Mouse (Mus musculus) ZHBTc4 (cell line): ENCODE measurements at regions not wholly inside any gene's neighbourhood (a gene's known extent, or its start where the extent isn't known, plus 50 kb on each side); places are given as distances from the start of the nearest gene placed in this dataset.

Experiments
- DNase-seq: peaks from one replicate; pipeline ENCODE4 v3.0.0-alpha.2; 2011; ENCODE audit warnings: low read depth, low spot score

DNA sequence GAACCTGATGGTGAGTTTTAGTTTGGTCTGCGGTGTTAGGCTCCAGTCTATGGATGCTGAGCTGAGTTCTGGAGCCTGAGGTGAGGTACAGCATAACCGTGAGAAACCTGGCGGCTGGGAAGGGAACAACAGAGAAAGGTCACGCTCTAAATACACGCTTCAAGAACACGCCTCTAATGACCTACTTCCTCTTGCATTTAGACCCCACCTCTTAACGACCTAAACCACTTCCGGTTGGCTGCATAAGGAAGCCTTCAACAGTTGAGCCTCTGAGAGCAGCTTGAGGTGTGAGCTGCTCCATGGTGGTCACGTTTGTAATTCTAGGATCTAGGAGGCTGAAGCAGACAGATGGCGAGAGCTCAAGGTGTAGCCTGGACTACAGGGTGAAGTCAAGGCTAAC lies 175.8 kb downstream of the Zfp365 start:
- DNase-seq: peak; percentile 48

DNA sequence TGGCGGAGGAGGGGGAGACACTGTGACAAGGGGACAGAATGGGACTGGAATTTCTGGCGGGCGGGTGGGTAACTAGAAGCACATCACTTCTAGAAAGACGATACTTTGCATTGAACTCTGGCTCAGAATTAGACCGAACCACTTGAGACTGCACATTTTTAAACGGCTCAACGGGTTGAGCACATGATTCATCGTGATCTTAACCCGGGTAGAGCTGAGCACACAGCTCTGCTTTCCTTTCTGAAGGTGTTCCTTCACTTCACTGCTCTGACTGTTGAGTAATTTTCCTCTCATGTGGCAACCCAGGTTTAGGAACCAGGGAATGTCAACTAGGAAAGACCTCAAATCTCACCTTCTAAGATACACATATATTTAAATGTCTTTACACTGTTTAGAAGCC lies 180.9 kb downstream of the Zfp365 start:
- peak; percentile 4 for DNase-seq

DNA sequence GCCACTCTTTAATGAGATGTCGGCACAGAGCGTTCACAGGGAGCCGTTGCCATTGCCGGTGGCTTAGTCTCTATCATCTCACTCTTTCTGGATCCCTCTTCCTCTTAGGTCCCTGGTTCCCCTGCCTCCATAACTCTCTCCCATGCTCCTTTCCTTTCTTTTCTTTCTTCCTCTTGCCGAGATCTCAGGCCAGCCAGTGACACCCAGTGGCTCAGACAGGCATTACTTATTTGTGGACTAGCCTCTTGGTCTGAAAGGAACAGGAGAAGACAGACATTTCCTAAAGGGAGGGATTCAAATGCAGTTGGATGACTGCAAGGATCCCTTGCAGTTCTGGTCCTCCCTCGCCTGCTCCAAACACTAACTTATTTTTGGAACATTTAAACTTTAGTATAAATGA lies 180.5 kb upstream of the Ado start:
- DNase-seq: peak; percentile 57

DNA sequence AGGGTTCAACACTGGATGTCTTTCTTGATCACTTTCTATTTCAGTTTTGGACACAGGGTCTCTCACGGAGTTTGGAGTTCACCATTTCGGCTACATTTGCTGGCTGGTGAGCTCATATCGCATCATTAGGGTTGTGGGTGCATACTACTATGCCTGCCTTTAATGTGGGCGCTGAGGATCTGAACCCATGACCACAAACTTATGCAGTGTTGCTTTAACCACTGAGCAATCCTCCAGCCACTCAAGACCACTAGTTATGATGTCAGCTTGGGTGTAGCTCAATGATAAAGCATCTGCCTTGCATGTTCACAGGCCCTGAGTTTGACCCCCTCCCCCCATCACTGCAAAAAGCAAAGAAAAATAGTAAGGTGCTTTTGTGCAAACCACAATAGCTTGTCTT lies 178.8 kb upstream of the Ado start:
- no peak for DNase-seq

DNA sequence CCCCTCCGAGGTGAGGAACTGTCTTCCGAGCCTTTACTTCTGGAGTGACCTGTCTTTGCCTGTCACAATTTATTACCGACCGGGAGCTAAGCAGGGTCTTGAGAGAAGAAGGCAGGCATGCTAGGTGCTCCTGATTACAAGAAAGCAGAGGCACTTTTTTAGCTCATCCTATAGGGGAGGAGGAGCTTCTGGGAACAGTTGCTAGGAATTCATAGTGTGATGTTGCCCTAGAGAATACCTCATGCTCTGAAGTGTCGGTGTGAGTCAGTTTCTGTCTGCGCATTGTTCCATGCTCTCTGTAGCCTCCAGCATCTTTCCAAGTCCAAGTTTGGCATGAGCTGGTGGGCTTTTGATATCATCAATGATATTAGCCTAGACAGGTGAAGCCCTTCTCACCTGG lies 178.0 kb upstream of the Ado start:
- DNase-seq: no peak

DNA sequence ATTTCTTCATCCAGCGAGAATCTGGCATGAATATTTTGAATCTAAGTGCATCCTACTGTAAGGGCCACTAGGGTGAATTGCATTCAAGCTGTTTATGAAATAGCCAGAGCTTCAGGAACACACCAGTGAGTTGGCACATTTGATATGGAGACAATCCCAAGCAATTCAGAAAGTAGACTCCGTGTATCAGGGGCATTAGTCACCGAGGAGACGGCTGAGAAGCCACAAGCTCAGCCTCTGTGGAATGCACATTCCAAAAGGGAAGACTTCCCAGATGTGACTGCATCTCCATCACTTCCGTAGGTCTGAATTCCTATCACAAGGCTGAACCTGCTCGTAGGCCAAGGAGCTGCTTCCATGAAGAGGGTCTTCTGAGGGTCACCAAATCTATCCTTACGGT lies 177.6 kb upstream of the Ado start:
- no peak for DNase-seq

DNA sequence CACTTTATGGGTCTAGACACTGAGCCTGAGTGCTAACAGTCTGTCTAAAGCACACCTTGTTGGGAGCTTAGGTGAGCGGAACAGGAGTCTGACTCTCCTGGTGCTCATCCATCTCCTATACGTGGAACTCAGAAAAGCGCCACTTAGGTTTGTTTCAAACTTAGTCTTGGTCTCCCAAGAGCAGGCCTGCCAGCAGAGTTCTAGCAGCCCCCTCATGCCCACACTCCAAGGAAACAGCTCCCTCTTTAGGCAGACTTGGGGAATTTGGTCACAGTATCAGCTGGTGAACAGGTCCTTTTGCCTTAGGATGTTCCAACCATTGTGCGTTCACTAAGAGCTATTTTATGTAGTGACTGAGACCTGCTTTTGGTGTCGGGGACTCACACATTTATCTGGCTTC lies 173.0 kb upstream of the Ado start:
- peak; percentile 47 for DNase-seq

DNA sequence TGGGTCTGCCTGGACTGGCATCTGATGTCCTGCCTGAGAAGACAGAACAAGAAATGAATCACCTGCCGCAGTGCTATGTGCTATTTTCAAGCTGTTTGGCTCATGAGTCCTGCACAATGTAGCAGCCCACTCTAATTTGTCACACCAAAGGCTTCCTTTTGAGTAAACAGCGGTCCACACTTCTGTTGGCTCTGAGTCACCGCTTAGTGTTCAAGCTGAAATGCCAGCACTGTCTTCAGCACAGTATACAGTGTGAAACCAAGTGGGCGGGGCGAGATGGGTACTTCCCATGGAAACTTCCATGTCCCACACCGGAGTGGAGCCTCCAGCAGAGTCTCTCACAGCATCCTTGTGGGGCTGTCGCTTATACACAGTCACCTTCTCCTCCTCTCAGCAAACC lies 168.8 kb upstream of the Ado start:
- no peak for DNase-seq

DNA sequence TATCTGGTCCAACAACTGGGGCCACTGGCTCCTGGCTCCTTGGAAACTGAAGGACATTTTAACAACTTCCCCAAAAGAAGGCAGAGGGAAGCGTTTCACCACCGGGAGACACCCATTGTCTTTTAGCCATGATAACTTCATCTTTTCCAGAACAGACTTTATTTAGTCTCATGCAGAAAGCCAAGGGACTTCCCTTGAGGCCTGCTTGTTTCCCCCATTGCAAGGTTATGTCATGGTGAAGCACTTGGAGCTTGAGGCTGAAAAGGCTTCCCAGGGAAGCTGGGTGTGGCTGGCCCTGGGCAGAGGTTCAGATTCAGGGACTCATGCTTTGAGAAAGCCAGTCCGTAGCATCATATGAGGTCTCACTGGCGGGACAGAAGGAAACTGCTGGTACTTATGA lies 166.3 kb upstream of the Ado start:
- no peak for DNase-seq

DNA sequence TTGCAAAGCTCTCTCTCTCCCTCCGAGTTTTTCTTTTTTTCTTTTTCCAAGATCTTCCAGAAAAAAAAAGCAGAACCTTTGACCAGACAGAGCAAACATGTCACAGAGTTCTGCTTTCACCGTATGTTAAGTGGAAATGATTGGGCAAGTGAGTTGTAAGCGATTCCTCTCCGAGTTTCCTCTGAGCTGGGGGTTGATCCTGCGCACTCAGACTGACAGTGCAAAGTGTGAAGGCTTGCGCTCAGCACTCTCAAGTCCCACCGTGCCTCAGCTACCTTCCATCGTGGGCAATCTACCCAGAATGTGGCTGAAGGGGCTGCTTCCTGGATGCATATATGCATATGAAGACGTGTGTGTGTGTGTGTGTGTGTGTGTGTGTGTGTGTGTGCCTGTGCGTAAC lies 164.3 kb upstream of the Ado start:
- DNase-seq: no peak

DNA sequence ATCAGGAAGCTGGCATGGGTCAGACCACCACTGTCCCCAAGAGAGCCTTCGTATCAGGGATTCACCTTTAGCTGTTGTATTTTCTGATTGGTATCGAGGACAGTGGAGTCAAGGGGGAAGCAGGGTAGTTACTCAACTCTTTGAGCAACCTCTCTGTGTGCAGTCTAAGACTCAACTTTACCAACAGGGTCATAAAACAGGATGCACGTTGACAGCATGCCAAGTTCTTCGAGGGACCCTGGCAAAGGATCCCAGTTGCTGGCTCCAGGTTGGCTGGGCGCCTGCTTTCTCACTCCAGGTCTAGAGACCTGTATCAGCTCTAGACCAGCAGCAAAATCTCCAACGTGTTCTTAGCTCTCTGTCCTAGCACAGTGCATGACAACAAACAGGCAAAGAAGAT lies 163.9 kb upstream of the Ado start:
- DNase-seq: no peak

DNA sequence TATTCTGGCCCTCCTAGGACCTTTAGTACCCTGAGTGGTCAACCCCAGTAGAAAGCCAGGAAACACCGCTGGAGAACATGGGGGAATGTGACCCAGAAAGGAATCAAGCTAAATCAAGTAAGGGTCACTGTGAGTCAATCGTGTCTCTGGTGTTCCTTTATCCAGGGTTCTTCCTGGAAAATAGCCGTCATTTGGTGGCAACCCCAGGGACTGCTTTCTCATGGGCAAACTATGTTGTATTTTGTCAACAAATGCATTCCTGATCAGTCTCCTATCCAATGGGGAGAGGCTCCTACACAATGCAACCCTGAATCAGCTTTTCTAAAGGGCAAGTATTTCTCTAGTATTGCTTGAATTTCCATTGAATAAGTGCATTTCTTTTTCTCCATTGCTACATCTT lies 163.2 kb upstream of the Ado start:
- DNase-seq: no peak

DNA sequence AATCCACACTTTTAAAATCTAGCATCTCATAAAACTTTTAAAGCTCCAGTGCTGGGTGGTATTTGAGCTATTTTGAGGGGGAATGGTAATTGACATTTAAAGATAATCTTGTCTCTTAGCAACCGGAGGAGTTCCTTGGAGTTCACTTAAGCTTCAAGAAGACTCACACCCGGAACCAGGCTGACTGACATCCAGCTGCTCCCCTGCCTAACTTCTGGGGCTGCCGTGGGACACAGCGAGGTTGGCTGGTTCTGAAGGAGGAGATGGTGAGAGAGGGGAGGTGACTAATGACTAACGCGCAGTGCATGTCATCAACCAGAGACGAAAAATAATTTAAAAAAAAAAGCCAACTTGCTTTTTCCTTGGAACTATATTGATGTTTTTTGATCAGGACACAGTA lies 157.7 kb upstream of the Ado start:
- no peak for DNase-seq

DNA sequence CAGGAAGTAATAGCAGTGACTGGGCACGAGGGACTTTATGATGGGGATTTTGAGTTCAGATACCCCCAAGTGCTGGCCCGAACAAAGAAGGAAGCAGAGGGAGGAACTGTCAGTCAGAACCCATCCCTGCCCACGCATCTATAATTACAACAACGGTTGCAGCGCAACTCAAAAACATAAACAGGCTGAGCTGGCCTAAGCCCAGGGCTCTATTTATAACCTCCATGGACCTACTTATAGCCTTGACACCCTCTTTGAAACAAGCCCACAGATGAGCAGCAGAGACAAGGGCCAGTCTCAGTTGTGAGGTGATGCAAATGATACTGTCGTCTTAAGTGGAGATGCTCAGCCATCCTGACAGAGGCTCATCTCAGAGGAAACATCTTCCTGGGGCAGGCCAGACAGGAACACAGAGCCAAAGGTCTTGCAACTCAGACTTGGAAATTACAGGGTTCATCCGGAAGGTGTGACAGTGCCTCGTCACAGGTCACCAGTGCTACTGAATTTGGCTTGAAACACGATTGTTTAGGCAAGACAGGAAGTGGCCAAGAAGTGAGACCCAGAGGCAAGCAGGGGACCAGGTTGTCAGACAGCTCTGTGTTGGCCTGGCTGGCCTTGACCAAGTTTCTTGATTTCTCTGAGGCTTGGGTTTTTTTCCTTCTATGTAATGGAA lies 154.2 kb upstream of the Ado start:
- no peak for DNase-seq

DNA sequence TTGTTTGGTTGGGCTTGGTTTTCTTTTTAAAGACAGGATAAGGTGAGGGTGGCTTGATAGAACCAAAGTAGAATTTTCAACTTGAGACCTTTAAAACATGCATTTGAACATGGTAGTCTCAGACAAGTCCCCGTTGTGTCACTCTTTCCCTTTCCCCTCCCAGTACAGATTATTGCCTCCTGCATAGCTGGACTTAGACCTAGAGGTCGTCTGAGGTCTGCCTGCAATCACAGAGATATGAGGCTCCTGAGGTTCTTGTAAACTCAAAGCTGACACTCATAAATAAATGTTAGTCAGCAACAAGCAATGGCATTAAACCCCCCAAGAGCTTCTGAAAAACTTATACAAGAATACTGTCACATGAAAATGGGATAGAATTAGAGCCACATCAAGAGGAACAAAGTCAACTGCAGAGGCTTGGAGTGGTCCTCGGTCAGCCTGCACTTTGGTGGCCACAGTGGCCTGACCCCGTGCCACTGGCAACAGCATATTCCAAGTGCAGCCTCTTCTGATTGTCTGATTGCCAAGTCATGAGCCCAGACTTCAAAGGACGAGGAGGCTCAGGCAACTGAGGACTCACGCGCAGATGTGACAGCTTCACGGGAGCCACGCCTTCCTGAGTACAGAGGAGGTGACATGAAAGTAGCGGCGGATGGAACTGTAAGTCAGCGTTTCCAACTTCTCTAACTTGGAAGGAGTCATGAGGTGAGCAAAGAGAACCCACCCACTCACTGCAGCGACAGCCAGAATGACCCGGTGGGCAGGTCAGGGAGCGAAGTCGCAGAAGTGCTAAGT lies 148.8 kb upstream of the Ado start:
- peak; percentile 26 for DNase-seq

DNA sequence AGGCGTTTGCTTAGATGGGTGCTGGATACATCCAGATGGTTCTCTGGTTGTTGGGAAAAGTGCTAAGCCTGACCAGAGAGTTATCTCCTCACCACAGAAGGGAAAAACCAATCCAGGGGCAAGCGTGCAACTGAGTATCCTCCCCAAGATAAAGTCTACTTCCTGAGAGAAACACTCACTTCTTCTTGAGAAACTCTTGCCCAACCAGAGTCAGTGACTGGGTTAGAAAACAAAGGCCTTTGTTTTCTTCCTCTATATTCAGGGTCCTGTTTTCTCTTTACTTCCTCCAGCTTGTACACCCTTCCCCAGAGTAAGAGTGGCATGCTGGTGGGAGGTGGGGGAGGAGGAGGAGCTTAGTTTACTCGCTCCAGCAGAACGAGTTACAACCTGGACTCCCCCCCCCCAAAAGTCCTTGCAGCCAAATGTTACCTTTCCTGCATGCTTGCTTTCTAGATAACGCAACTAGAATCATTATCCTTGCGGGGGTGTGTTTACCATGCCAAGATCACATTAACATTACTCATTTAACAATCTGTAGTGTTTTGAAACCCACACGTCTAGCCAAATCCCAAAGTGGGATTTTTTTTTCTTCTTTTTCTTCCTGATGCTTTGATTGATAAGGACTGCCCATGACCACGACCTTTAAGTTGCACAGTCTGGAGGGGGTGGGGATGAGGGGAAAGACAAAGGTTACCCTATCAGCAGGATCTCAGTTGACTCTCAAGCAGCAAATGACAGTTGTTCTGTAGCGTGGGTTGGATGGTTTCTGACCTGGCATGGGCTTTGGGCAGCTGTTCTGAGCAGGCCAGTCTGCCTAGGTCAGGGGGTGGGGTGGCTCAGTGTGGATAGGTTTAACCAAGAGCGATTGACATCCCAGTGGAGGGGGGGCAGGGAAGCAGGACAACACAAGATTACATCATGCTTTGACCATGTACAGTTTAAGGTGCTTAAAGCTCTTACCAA lies 147.4 kb upstream of the Ado start:
- no peak for DNase-seq

DNA sequence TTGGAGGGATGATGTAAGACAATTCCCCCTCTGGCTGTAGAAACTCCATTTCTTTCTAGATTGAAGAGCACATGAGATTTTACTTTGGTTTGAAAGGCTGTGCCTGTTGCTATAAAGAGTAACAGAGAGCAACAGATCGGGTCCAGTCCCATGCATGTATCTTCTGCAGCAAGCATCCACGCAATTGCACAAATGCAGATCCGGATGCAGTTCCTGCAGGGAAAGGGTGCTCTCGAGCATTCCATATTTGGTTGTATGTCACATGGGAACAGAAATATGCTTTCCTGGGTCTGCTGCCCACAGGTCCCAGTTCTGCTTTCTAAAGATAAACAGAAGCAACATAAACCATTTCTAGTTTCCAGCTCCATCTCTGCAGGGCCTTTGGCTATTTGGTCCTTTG lies 146.0 kb upstream of the Ado start:
- DNase-seq: no peak

DNA sequence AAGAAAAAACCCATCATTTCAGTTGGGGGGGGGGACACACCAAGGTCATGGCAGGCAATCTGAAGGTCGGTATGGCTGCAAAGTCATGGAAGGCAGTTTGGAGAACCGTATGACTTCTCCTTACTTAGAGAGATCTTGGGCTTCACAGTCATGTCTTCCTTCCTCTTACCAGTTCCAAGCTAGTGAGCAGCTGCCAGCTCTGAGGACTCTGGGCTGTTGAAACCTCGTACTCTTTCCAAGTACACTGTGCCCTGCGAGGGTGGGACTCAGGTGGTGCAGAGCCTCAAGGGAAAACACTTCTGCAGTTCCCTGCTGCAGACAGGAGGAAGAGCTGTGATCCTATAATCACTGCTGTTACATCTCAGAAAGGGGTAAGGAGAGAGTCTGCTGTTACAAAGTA lies 144.8 kb upstream of the Ado start:
- no peak for DNase-seq

DNA sequence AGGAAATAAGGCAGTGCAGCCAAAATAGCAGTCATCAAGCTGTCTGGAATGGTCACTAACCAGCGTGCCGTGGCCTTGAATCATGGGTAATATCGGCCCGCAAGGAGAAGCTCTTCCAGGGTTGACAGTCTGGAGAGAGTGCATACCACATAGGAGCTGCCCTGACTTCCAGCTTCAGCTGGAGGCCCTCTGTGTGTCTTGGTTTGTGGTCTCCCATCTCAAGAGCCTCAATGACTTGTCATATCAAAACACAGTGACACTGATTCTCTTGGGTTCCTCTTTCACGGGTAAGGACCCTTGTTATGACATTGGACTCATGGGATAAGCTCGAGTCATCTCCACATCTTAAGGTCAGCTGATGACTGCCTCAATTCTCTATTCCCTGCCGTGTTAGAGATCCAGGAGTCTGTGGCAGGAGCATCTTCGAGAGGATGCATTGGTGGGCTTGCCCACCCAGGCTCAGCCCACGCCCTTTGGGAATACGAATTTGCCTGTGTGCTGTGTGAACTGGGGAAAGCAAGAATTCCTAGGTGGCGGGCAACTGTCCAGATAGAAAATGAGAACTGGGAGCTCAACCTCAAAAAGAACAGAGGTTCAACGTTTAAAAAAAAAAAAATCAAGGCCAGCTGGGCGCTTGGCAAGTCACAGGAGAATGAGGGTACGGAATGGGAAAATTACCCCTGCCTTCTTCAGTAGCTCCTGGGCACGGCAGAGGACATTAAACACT lies 141.4 kb upstream of the Ado start:
- no peak for DNase-seq

DNA sequence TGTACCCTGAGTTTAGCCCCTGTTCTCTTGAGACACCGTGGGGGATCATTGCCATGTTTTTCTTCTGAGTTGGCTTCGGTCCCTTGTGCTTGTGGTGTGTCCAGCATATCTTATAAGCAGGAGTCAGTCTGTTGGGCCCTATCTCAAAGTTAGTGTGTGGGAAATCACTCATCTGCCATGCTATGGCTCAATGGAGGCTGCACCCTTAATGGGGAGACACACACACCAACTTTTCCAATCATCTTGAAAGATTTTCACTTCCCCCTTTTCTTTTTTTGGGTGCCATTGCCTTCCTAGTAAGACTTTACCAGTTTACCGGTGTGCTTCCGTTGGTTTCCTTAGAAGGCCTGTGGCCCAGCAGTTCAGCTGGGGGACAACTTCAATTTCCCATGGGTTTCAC lies 130.6 kb upstream of the Ado start:
- no peak for DNase-seq

DNA sequence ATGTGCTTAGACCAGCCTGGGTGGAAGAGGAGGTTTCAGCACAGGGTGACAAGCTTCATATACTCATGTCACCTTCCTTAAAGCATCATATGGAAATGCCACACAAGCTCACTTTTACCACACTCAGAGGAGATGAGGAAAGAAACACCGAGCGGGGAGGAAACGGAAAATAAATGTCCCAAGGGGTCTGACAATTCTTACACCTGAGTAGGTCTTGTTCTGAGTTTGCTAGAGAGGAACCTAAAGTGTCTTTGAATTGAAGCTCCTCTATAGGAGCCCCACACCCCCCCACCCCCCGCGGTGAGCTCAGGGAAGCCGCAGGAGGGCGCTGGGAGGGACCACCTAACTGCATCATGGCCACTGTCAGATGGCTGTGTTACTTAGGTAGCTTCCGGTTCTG lies 124.7 kb upstream of the Ado start:
- peak; percentile 55 for DNase-seq

DNA sequence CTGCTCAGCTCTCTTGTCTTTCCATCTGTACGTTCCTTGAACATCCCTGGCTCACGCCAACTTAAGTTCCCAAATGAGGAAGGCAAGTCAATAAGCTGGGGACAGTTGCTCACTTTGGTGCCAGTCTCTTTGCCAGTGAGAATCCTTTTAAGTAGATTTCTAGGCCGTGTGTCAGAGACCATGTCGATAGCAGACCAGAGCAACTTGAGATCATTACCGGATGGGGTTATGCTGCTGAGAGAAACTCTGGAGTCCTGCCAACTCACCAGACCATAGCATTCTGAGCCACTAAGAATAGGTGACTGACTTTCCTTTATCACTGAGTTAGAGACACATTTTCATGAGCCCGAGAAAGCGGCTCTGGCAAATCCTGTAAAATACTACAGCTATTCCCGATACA lies 123.5 kb upstream of the Ado start:
- DNase-seq: no peak
